Mouse (Mus musculus) cortical plate, adult 2 months (tissue): ENCODE measurements around the gene 3110082I17Rik.

Experiments
- CTCF ChIP-seq: fragments of 200-500 bp; IDR thresholded peaks from 2 replicates; pipeline ENCODE4 v1.5.1; 2011; ENCODE audit warnings: mild to moderate bottlenecking, control low read depth, low read length; ENCODE audit not compliant: insufficient read depth; ENCODE audit errors: extremely low read depth
- POLR2A ChIP-seq: fragments of 200-500 bp; IDR thresholded peaks from 2 replicates; pipeline ENCODE4 v1.6.1; 2011; ENCODE audit warnings: mild to moderate bottlenecking, low read length, control low read depth; ENCODE audit not compliant: insufficient read depth; ENCODE audit errors: extremely low read depth

DNA sequence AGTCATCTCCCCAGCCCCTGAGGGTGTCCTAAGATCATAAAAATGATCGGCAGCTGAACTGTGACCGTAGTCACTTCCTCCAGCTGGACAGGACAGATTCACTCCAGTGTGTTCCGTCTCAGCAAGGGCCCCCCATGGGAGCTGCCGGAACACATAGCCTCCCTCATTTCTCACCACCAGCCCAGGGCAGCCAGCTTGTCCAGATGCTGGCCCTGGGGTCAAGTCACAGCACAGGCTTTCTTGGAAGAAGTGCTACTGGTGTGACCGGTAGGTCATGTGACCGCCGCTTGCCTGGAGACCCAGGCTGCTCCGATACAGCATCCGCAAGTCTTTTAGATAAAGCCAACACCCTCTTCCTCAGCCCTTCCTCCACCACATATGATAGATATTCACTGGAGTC lies 146.8 kb downstream of the 3110082I17Rik start:
- TF ChIP-seq CTCF = no peak
- no peak for TF ChIP-seq POLR2A
